Mouse (Mus musculus) small intestine, adult 2 months (tissue): Measurements from ENCODE around the gene Chd4. TPM values are rescaled to one million over a fixed set of nuclear protein-coding genes. Genes with fewer than 3 reads are reported as not detected.

Experiments
- H3K27ac ChIP-seq: fragments of 200-500 bp; 2 replicates; pipeline ENCODE4 v1.5.1; 2012; ENCODE audit warnings: low read depth, low read length, control low read depth, inconsistent platforms; ENCODE audit not compliant: insufficient read depth
- H3K27me3 ChIP-seq: fragments of 200-500 bp; 2 replicates; pipeline ENCODE4 v1.6.1; 2012; ENCODE audit warnings: mild to moderate bottlenecking, moderate library complexity, low read length, inconsistent platforms; ENCODE audit not compliant: control insufficient read depth, insufficient read depth
- H3K36me3 ChIP-seq: fragments of 200-500 bp; 2 replicates; pipeline ENCODE4 v1.6.1; 2012; ENCODE audit warnings: mild to moderate bottlenecking, low read length, control low read depth, inconsistent platforms; ENCODE audit not compliant: control insufficient read depth, insufficient read depth
- H3K4me1 ChIP-seq: fragments of 200-500 bp; 2 replicates; pipeline ENCODE4 v1.6.1; 2012; ENCODE audit warnings: low read length, inconsistent platforms, mixed read lengths; ENCODE audit not compliant: control insufficient read depth, insufficient read depth, insufficient read length
- H3K4me3 ChIP-seq: fragments of 200-500 bp; 2 replicates; pipeline ENCODE4 v1.5.1; 2012; ENCODE audit warnings: low read depth, mild to moderate bottlenecking, control low read depth, inconsistent platforms, low read length, moderate library complexity
- CTCF ChIP-seq: fragments of 200-500 bp; IDR thresholded peaks from 2 replicates; pipeline ENCODE4 v1.5.1; 2012; ENCODE audit warnings: low read depth, mild to moderate bottlenecking, control low read depth, inconsistent platforms, low read length, moderate library complexity, mixed read lengths; ENCODE audit not compliant: insufficient replicate concordance, insufficient read length; ENCODE audit errors: extremely low read depth
- POLR2A ChIP-seq: fragments of 200-500 bp; IDR thresholded peaks from 2 replicates; pipeline ENCODE4 v1.6.1; 2012; ENCODE audit warnings: low read depth, mild to moderate bottlenecking, control low read depth, inconsistent platforms, low read length, moderate library complexity
- WGBS: fragments of 180-500 bp; shearing (Covaris S2); methylation state at CpG from one replicate; pipeline ENCODE4 v1.1.7; 2018; 5-methylcytosine and 5-hydroxymethylcytosine counted together
- polyA plus RNA-seq: library from polyadenylated mRNA; depleted of rRNA; stranded (reverse); fragments of >200 nt; gene quantifications from 2 replicates; pipeline ENCODE4 v1.2.3, GENCODE M21; 2012

The Chd4 gene
- polyA plus RNA-seq, 1 experiment, result 64.3 TPM

DNA sequence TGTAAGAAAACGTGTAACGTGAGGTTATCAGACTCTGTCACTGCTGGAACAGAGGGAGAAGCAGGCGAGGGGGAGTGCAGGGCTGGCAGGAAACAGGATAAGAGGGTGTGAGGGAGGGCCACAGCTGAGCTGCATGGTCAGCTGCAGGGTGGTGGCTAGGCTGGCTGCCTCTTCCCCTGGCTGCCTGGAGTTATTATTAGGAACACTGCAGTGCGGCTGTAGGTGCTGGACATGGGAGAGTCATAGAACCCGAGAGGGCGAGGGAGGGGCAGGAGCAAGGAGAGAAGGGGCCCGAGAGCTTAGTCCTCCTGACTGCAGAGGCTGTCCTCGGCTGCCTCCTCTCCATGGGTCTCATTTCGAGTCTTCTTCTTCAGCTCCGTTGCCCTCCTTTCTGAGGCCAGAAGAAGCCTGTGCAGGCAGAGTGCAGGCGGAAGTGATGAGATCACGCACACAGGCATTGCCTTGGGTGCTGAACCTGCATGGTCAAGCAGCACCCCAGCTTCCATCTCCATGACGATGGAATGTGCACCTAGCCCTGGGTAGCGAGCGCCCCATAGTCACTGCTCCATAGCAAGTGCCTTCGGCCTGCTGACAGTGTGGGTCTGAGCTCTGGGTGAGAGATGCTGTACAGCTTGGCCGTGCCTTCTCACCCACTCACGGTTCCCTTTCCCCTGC is 52.6 kb downstream of the Chd4 start:
- TF ChIP-seq POLR2A (no peak), CTCF (no peak)
- no peak overlapping the region; the same call in 1 of the 2 replicates for H3K27ac ChIP-seq
- WGBS, result 60% methylated on average over 18 of the region's 18 CpGs
- H3K36me3 ChIP-seq, result no peaks in the 10 kb centered on the region; the same call in 1 of the 2 replicates
- peaks cover 3% of the 10 kb centered on the region; the same call in 1 of the 2 replicates for H3K4me1 ChIP-seq
- H3K27me3 ChIP-seq, result no peaks in the 10 kb centered on the region
- no peak overlapping the region for H3K4me3 ChIP-seq

DNA sequence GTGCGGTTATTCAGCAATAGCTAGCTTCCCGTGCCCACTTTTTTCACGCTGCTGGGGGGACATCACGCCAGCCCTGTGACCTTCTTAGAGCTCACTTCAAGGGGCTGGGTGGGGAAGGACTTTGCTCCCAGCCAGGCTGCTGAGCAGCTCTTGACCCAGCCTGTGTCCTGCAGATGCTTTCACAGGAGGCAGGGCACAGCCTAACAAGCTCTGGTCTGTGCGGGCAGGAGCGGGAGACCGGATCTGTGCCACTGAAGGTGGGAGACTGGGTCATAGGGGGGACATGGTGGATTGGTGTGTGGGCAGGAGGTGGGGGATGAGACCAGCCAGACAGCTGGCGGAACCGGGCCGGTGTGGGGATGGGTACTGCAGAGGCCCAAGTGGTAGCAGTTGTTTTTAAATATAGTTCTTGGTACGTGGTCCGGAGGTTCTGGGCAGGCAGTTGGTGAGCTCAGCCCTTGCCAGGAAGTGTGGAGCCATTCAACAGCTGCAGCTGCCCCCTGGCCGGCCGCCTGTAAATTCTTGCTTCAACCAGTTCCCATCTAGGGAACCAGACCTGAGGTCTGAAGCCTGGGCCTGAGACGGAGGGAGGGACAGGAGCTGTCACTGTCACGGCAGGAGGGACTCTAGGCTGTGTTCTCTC is 53.3 kb downstream of the Chd4 start:
- H3K4me3 ChIP-seq, result no peak overlapping the region
- WGBS, result 77% methylated on average over 16 of the region's 16 CpGs
- peaks cover 3% of the 10 kb centered on the region; the same call in 1 of the 2 replicates for H3K4me1 ChIP-seq
- H3K27me3 ChIP-seq, result no peaks in the 10 kb centered on the region
- no peak overlapping the region for H3K27ac ChIP-seq
- no peaks in the 10 kb centered on the region; the same call in 1 of the 2 replicates for H3K36me3 ChIP-seq
- no peak for TF ChIP-seq POLR2A
- no peak for TF ChIP-seq CTCF

DNA sequence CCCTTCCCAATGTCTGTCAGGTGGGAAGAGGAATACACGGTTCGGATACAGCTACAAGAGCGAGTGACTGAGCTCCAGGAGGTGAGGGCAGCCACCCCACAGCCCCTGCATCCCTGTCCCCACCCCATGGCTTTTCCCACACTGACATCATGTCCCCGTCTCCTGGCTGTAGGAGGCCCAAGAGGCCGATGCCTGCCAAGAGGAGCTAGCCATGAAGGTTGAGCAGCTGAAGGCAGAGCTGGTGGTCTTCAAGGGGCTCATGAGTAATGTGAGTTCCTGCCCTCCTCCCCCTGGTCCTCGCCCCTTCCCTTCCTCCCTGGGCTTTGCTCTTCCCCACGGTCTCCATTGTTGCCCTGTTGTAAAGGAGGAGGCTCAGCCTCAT is 53.8 kb downstream of the Chd4 start:
- Histone ChIP-seq H3K27ac (no peak overlapping the region), H3K27me3 (no peaks in the 10 kb centered on the region), H3K36me3 (no peaks in the 10 kb centered on the region; the same call in 1 of the 2 replicates), H3K4me3 (no peak overlapping the region), H3K4me1 (peaks cover 3% of the 10 kb centered on the region; the same call in 1 of the 2 replicates)
- 74% methylated on average over 7 of the region's 7 CpGs for WGBS
- TF ChIP-seq CTCF (no peak), POLR2A (no peak)

DNA sequence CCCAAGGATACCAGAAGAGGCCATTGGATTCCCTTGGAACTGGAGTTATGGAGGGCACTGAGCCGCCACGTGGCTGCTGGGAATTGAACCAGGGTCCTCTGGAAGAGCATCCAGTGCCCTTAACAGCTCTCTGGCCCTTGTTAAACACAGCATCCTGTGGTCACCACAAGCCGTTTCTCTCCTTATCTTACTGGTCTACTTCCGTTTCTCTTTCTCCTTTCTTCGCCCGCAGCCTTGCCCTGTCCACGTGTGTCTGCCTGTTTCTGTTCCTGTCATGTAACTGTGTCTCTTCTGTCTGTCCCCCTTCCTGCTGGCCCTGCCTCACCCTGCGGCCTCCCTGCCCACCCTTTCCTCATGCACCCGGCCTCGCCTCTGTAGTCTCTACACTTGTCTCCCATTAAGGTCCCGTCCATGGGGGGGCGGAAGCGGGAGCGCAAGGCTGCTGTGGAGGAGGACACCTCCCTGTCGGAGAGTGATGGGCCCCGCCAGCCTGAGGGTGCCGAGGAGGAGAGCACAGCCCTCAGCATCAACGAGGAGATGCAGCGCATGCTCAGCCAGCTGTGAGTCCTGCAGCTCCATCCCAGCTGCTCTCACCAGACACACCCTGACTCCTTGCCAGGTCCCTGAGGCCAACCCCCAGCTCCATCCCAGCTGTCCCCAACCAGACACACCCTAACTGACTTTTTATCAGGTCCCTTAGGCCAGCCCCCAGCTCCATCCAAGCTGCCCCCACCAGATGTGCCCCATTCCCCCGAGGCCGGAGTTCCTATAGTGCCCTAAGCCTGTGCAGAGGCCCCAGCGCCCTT is 56.6 kb downstream of the Chd4 start:
- 63% methylated on average over 22 of the region's 22 CpGs for WGBS

DNA sequence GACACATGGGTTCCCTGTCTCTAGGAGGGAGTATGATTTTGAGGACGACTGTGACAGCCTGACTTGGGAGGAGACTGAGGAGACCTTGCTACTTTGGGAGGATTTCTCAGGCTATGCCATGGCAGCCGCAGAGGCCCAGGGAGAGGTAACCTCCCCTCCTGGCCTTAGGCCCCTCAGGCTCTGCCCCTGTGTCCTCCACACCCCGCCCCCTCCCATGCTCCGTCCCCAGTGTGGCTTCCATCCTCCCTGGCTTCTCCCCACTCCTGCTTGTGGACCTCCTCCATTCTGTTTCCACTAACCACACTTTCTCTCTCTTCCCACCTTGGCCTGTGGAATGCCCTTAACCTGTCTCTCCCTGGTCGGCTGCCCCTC is 57.2 kb downstream of the Chd4 start:
- TF ChIP-seq POLR2A (no peak), CTCF (no peak)
- no peak overlapping the region for H3K27ac ChIP-seq
- WGBS, result 70% methylated on average over 5 of the region's 5 CpGs
- no peaks in the 10 kb centered on the region; the same call in 1 of the 2 replicates for H3K36me3 ChIP-seq
- no peak overlapping the region for H3K4me3 ChIP-seq
- no peaks in the 10 kb centered on the region; the same call in 1 of the 2 replicates for H3K27me3 ChIP-seq
- H3K4me1 ChIP-seq, result peaks cover 5% of the 10 kb centered on the region; the same call in 1 of the 2 replicates

More for the DNA sequence above, 56.6 kb downstream of the Chd4 start:
- Histone ChIP-seq H3K4me3 (no peak overlapping the region), H3K36me3 (no peaks in the 10 kb centered on the region; the same call in 1 of the 2 replicates), H3K27ac (no peak overlapping the region), H3K27me3 (no peaks in the 10 kb centered on the region; the same call in 1 of the 2 replicates), H3K4me1 (peaks cover 5% of the 10 kb centered on the region; the same call in 1 of the 2 replicates)
- TF ChIP-seq POLR2A (no peak), CTCF (no peak)

DNA sequence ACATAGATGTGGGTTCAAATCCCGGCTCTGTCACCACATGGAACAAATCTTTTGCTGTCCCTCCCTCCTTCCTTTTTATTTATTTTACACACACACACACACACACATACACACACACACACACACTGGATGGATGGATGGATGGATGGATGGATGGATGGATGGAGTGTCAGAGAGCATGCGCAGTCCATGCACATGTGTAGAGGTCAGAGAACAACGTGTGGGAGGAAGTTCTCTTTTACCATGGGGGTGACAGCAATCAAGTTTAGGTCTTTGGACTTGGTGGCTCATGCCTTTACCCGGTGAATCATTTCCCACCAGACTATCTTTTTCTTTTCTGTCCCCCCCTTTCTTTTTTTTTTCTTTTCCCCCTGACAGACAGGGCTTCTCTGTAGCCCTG is 57.9 kb downstream of the Chd4 start:
- Histone ChIP-seq H3K27ac (no peak overlapping the region), H3K4me1 (peaks cover 5% of the 10 kb centered on the region; the same call in 1 of the 2 replicates), H3K4me3 (no peak overlapping the region), H3K27me3 (no peaks in the 10 kb centered on the region; the same call in 1 of the 2 replicates), H3K36me3 (no peaks in the 10 kb centered on the region; the same call in 1 of the 2 replicates)
- 82% methylated on average over 4 of the region's 4 CpGs for WGBS
- TF ChIP-seq CTCF (no peak), POLR2A (no peak)
